Mouse (Mus musculus): Measurements from ENCODE around the gene Agfg1. TPM values are rescaled to one million over a fixed set of nuclear protein-coding genes. Genes with fewer than 3 reads are reported as not detected.

Agfg1 gene
- total and polyA plus RNA-seq, 3 experiments = 27.9 to 29.8 (median 28.2) TPM

- H3K27me3 ChIP-seq (ENCODE audit: control insufficient read depth, insufficient read depth, low read length) = no peaks in the 10 kb centered on the region
- H3K9ac ChIP-seq (ENCODE audit: low read depth, low read length) = no peak overlapping the region
- H3K36me3 ChIP-seq (ENCODE audit: control insufficient read depth, insufficient read depth, low read length) = no peaks in the 10 kb centered on the region
- H3K79me2 ChIP-seq (replicated peaks; ENCODE audit: control insufficient read depth, insufficient read depth, low read length) = no peaks in the 10 kb centered on the region
- intact Hi-C loops (cut with DNase I) = no loop called here
- no peak for TF ChIP-seq EP300 (IDR thresholded peaks at IDR 0.05; ENCODE audit: insufficient read depth, low read depth, low read length)
- TF ChIP-seq CTCF (IDR thresholded peaks at IDR 0.05) = peak; percentile 41; the same call in 1 of the 2 replicates
- WGBS = 79% methylated on average over 7 of the region's 7 CpGs
- H3K4me3 ChIP-seq = no peak overlapping the region
- no peak overlapping the region for H3K27ac ChIP-seq
- no peak for DNase-seq
- H3K4me1 ChIP-seq (ENCODE audit: control insufficient read depth, insufficient read depth, low read length) = no peaks in the 10 kb centered on the region
Observed at GRCm38 (mm10) chr1:82803608-82804007, 35.7 kb upstream of the Agfg1 start.

GRCm38 (mm10) chr1:82804059-82804458, 35.2 kb upstream of the Agfg1 start:
- Histone ChIP-seq H3K27ac (no peak overlapping the region), H3K36me3 (ENCODE audit: control insufficient read depth, insufficient read depth, low read length) (no peaks in the 10 kb centered on the region), H3K4me1 (ENCODE audit: control insufficient read depth, insufficient read depth, low read length) (no peaks in the 10 kb centered on the region), H3K79me2 (replicated peaks; ENCODE audit: control insufficient read depth, insufficient read depth, low read length) (no peaks in the 10 kb centered on the region), H3K27me3 (ENCODE audit: control insufficient read depth, insufficient read depth, low read length) (no peaks in the 10 kb centered on the region), H3K4me3 (no peak overlapping the region), H3K9ac (ENCODE audit: low read depth, low read length) (no peak overlapping the region)
- WGBS = 62% methylated on average over 1 of the region's 1 CpGs
- TF ChIP-seq POLR2A (IDR thresholded peaks at IDR 0.05; ENCODE audit: insufficient read depth, low read depth, low read length) (no peak), CTCF (IDR thresholded peaks at IDR 0.05) (no peak), EP300 (IDR thresholded peaks at IDR 0.05; ENCODE audit: insufficient read depth, low read depth, low read length) (no peak)
- DNase-seq = no peak
- intact Hi-C loops (cut with DNase I) = no loop called here

DNA sequence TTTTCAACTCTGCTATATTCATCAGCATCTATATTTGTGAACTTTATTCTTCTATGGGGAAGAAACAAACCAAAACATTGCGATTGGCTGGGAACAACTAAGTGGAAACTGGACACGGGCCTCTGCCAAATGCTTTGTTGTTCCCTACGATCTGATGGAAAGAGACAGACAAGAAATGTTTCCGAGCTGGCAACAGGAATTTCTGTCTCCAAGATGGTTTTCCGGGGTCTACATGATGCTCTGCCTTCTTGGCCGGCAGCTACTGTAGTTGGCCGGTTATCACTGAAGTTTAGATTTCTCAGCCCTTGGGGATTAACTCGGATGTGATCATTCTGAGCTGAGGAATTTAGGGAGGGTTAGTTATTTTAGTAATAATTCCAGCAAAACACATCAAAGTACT, 32.9 kb upstream of the Agfg1 start:
- peak in 1 of 2 experiments; percentile 18 for DNase-seq
- Histone ChIP-seq H3K27me3 (ENCODE audit: control insufficient read depth, insufficient read depth, low read length) (no peaks in the 10 kb centered on the region), H3K4me1 (ENCODE audit: control insufficient read depth, insufficient read depth, low read length) (no peaks in the 10 kb centered on the region), H3K79me2 (replicated peaks; ENCODE audit: control insufficient read depth, insufficient read depth, low read length) (no peaks in the 10 kb centered on the region), H3K4me3 (no peak overlapping the region), H3K36me3 (ENCODE audit: control insufficient read depth, insufficient read depth, low read length) (no peaks in the 10 kb centered on the region), H3K9ac (ENCODE audit: low read depth, low read length) (no peak overlapping the region), H3K27ac (no peak overlapping the region)
- intact Hi-C loops (cut with DNase I) = no loop called here
- TF ChIP-seq EP300 (IDR thresholded peaks at IDR 0.05; ENCODE audit: insufficient read depth, low read depth, low read length) (no peak), POLR2A (IDR thresholded peaks at IDR 0.05; ENCODE audit: insufficient read depth, low read depth, low read length) (no peak), CTCF (IDR thresholded peaks at IDR 0.05) (no peak)
- 30% methylated on average over 8 of the region's 8 CpGs for WGBS

- intact Hi-C loops (cut with DNase I) = no loop called here
- no peak overlapping the region for H3K9ac ChIP-seq (ENCODE audit: low read depth, low read length)
- no peaks in the 10 kb centered on the region for H3K36me3 ChIP-seq (ENCODE audit: control insufficient read depth, insufficient read depth, low read length)
- no peak for TF ChIP-seq CTCF (IDR thresholded peaks at IDR 0.05)
- TF ChIP-seq EP300 (IDR thresholded peaks at IDR 0.05; ENCODE audit: insufficient read depth, low read depth, low read length) = no peak
- TF ChIP-seq POLR2A (IDR thresholded peaks at IDR 0.05; ENCODE audit: insufficient read depth, low read depth, low read length) = no peak
- no peaks in the 10 kb centered on the region for H3K4me1 ChIP-seq (ENCODE audit: control insufficient read depth, insufficient read depth, low read length)
- no peaks in the 10 kb centered on the region for H3K27me3 ChIP-seq (ENCODE audit: control insufficient read depth, insufficient read depth, low read length)
- no peaks in the 10 kb centered on the region for H3K79me2 ChIP-seq (replicated peaks; ENCODE audit: control insufficient read depth, insufficient read depth, low read length)
- no peak for DNase-seq
- WGBS = 76% methylated on average over 7 of the region's 7 CpGs
- no peak overlapping the region for H3K4me3 ChIP-seq
- H3K27ac ChIP-seq = no peak overlapping the region
Observed at GRCm38 (mm10) chr1:82807206-82807605, 32.1 kb upstream of the Agfg1 start.

DNA sequence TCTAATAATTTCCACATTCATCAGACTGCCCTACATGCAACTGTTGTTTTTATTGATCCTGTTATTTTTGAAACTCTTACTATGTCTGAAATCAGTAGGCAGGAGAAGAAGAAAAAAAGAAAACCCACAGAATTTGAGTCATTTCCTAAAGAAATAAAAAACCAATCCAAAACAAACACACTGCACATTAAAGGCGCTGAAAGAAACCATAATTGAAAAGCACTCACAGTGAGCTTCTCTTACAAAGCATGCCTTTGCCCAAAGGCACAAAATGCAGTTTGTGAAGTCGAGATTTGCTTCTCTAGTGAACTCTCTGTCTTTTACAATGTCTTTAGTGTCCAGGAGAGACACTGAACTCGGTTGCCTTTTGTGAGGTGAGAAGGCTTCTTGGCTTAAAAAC, 30.7 kb upstream of the Agfg1 start:
- intact Hi-C loops (cut with DNase I) = no loop called here
- Histone ChIP-seq H3K9ac (ENCODE audit: low read depth, low read length) (no peak overlapping the region), H3K36me3 (ENCODE audit: control insufficient read depth, insufficient read depth, low read length) (no peaks in the 10 kb centered on the region), H3K27me3 (ENCODE audit: control insufficient read depth, insufficient read depth, low read length) (no peaks in the 10 kb centered on the region), H3K27ac (no peak overlapping the region), H3K4me3 (no peak overlapping the region), H3K4me1 (ENCODE audit: control insufficient read depth, insufficient read depth, low read length) (no peaks in the 10 kb centered on the region), H3K79me2 (replicated peaks; ENCODE audit: control insufficient read depth, insufficient read depth, low read length) (no peaks in the 10 kb centered on the region)
- no peak for DNase-seq
- WGBS = 47% methylated on average over 3 of the region's 3 CpGs
- no peak for TF ChIP-seq EP300 (IDR thresholded peaks at IDR 0.05; ENCODE audit: insufficient read depth, low read depth, low read length)
- TF ChIP-seq POLR2A (IDR thresholded peaks at IDR 0.05; ENCODE audit: insufficient read depth, low read depth, low read length) = no peak

DNA sequence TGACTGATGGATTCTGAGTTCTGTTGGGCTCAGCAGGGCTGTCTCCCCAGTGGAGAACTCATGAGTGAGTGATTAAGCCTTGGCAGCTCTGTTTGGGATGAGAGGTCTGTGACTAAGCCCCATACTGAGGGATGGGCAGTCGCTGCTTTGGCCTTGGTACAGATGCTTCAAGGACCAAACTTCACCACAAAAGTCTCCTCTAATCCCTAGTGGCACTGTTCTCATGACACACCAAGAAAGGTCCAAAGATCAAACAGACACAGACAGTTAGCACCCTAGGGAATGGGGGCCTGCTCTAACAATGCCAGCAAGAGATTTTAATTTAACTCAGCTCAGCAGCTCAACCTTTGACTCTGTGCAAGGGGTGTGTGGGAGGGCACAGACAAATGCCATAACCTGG, 27.5 kb upstream of the Agfg1 start:
- no peak for DNase-seq
- no peak for TF ChIP-seq POLR2A (IDR thresholded peaks at IDR 0.05; ENCODE audit: insufficient read depth, low read depth, low read length)
- no peak for TF ChIP-seq CTCF (IDR thresholded peaks at IDR 0.05)
- TF ChIP-seq EP300 (IDR thresholded peaks at IDR 0.05; ENCODE audit: insufficient read depth, low read depth, low read length) = no peak
- Histone ChIP-seq H3K4me1 (ENCODE audit: control insufficient read depth, insufficient read depth, low read length) (no peaks in the 10 kb centered on the region), H3K27ac (no peak overlapping the region), H3K79me2 (replicated peaks; ENCODE audit: control insufficient read depth, insufficient read depth, low read length) (no peaks in the 10 kb centered on the region), H3K9ac (ENCODE audit: low read depth, low read length) (no peak overlapping the region), H3K27me3 (ENCODE audit: control insufficient read depth, insufficient read depth, low read length) (no peaks in the 10 kb centered on the region), H3K4me3 (no peak overlapping the region), H3K36me3 (ENCODE audit: control insufficient read depth, insufficient read depth, low read length) (no peaks in the 10 kb centered on the region)
- 58% methylated on average over 1 of the region's 1 CpGs for WGBS
- intact Hi-C loops (cut with DNase I) = no loop called here

All from heart, adult 2 months (tissue).